Mouse (Mus musculus) erythroblast, embryonic 14.5 days (primary cell): ENCODE results near the gene Uba52. TPM values are rescaled to one million over a fixed set of nuclear protein-coding genes. Genes with fewer than 3 reads are reported as not detected.
"Not testable (repeated sequence)": the region's sequence is repeated elsewhere in the genome, so short reads cannot be mapped to it uniquely, and the experiment has no call there.

Experiments
- H3K27me3 ChIP-seq: 2 replicates; pipeline ENCODE4 v1.6.1; 2012; ENCODE audit warnings: inconsistent platforms; ENCODE audit not compliant: control insufficient read depth
- H3K36me3 ChIP-seq: 2 replicates; pipeline ENCODE4 v1.6.1; 2012; ENCODE audit warnings: mild to moderate bottlenecking, inconsistent platforms; ENCODE audit not compliant: control insufficient read depth
- H3K4me1 ChIP-seq: 2 replicates; pipeline ENCODE4 v1.6.1; 2012; ENCODE audit warnings: inconsistent platforms; ENCODE audit not compliant: control insufficient read depth
- H3K4me3 ChIP-seq: replicated peaks from 2 replicates; pipeline ENCODE3; 2012; ENCODE audit warnings: moderate library complexity, mild to moderate bottlenecking, inconsistent platforms
- H3K9me3 ChIP-seq: 2 replicates; pipeline ENCODE4 v1.6.1; 2012; ENCODE audit warnings: low read length, inconsistent platforms, mixed read lengths; ENCODE audit not compliant: control insufficient read depth
- GATA1 ChIP-seq: IDR thresholded peaks from 2 replicates; pipeline ENCODE4 v1.6.1; 2012; ENCODE audit warnings: low read length, inconsistent platforms, mixed read lengths
- TAL1 ChIP-seq: IDR thresholded peaks from 3 replicates; pipeline ENCODE4 v1.6.1; 2012; ENCODE audit warnings: low read length, inconsistent platforms, mixed read lengths
- polyA plus RNA-seq: library from polyadenylated mRNA; stranded (reverse); fragments of >175 nt; gene quantifications from 2 replicates; pipeline ENCODE4 v1.2.3, GENCODE M21; 2012

The Uba52 gene
- polyA plus RNA-seq, 1 experiment: 107 TPM

GRCm38 (mm10) chr8:70522592-70523403 is 12.2 kb upstream of the Uba52 start:
- Histone ChIP-seq H3K9me3 (no peaks in the 10 kb centered on the region), H3K4me3 (peak overlapping the region; percentile 93), H3K27me3 (no peaks in the 10 kb centered on the region), H3K4me1 (peaks cover 54% of the 10 kb centered on the region), H3K36me3 (peaks cover 26% of the 10 kb centered on the region)
- no peak for TF ChIP-seq GATA1
- TF ChIP-seq TAL1: no peak

GRCm38 (mm10) chr8:70519606-70520005 is 9.0 kb upstream of the Uba52 start:
- Histone ChIP-seq H3K4me1 (peaks cover 47% of the 10 kb centered on the region), H3K4me3 (no peak overlapping the region), H3K9me3 (no peaks in the 10 kb centered on the region), H3K36me3 (peaks cover 51% of the 10 kb centered on the region), H3K27me3 (no peaks in the 10 kb centered on the region)
- TF ChIP-seq TAL1 (no peak), GATA1 (no peak)

GRCm38 (mm10) chr8:70519043-70519442 is 8.4 kb upstream of the Uba52 start:
- TF ChIP-seq TAL1 (no peak), GATA1 (no peak)
- H3K27me3 ChIP-seq: no peaks in the 10 kb centered on the region
- H3K36me3 ChIP-seq: peaks cover 57% of the 10 kb centered on the region
- peaks cover 51% of the 10 kb centered on the region for H3K4me1 ChIP-seq
- no peak overlapping the region for H3K4me3 ChIP-seq
- H3K9me3 ChIP-seq: no peaks in the 10 kb centered on the region

GRCm38 (mm10) chr8:70517940-70518643 is 7.5 kb upstream of the Uba52 start:
- Histone ChIP-seq H3K9me3 (no peaks in the 10 kb centered on the region), H3K27me3 (no peaks in the 10 kb centered on the region), H3K4me1 (peaks cover 52% of the 10 kb centered on the region), H3K4me3 (no peak overlapping the region), H3K36me3 (peaks cover 66% of the 10 kb centered on the region)
- TF ChIP-seq GATA1: no peak
- TF ChIP-seq TAL1: no peak

GRCm38 (mm10) chr8:70513441-70513840 is 2.8 kb upstream of the Uba52 start:
- Histone ChIP-seq H3K27me3 (no peaks in the 10 kb centered on the region), H3K4me3 (no peak overlapping the region), H3K9me3 (no peaks in the 10 kb centered on the region), H3K4me1 (peaks cover 62% of the 10 kb centered on the region), H3K36me3 (peaks cover 74% of the 10 kb centered on the region)
- no peak for TF ChIP-seq GATA1
- TF ChIP-seq TAL1: no peak

- peaks cover 60% of the 10 kb centered on the region for H3K4me1 ChIP-seq
- TF ChIP-seq GATA1: no peak
- 0 out of 3 replicates have a peak, but pooled peaks have one; percentile 3 for TF ChIP-seq TAL1
- H3K4me3 ChIP-seq: peak overlapping the region; percentile 93
- no peaks in the 10 kb centered on the region for H3K27me3 ChIP-seq
- H3K9me3 ChIP-seq: no peaks in the 10 kb centered on the region
- peaks cover 75% of the 10 kb centered on the region for H3K36me3 ChIP-seq
Measured at GRCm38 (mm10) chr8:70512253-70512903, 1.8 kb upstream of the Uba52 start.

- TF ChIP-seq GATA1 (no peak), TAL1 (no peak)
- peaks cover 79% of the 10 kb centered on the region for H3K36me3 ChIP-seq
- H3K4me3 ChIP-seq: peak overlapping the region; percentile 93
- peaks cover 62% of the 10 kb centered on the region for H3K4me1 ChIP-seq
- H3K27me3 ChIP-seq: no peaks in the 10 kb centered on the region
- no peaks in the 10 kb centered on the region for H3K9me3 ChIP-seq
Measured at GRCm38 (mm10) chr8:70511770-70512169, 1.2 kb upstream of the Uba52 start.

- H3K36me3 ChIP-seq: peaks cover 73% of the 10 kb centered on the region
- H3K4me1 ChIP-seq: peaks cover 63% of the 10 kb centered on the region
- peak overlapping the region; percentile 93 for H3K4me3 ChIP-seq
Measured at GRCm38 (mm10) chr8:70511174-70511573, 573 bp upstream of the Uba52 start.

More at GRCm38 (mm10) chr8:70511174-70511573, 573 bp upstream of the Uba52 start:
- H3K27me3 ChIP-seq, H3K9me3 ChIP-seq: not testable (repeated sequence)
